Mouse (Mus musculus): ENCODE data around the gene Slc7a7. TPM values are rescaled to one million over a fixed set of nuclear protein-coding genes. Genes with fewer than 3 reads are reported as not detected.

The Slc7a7 gene
- polyA plus RNA-seq (2017; shearing (Covaris generic)): 2.7 TPM

DNA sequence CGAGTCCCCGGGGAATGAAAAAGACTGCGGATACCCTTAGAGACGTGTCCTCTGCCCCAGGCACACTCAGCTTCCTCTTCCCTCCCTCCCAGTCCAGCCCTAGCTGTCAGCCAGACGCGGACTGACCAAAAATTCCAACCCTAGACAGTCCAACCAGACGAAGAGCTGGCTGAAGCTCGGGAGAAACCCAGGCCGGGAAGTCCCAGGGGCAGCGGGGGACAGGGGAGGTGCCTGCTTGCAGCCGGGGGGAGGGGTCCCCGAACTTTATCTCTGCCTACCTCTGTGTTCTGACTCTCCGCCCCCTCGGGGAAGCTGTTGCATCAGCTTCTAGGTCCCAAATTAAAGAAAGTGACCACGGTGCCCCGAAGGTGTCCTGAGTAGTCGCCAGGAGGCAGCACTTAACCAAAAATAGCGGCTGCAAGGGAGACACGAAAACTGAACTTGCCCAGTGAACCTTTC lies at the start of gene Slc7a7:
Gene Slc7a7 (minus strand): TSS at position 158 of the 459 bp plus-strand sequence.

DNA sequence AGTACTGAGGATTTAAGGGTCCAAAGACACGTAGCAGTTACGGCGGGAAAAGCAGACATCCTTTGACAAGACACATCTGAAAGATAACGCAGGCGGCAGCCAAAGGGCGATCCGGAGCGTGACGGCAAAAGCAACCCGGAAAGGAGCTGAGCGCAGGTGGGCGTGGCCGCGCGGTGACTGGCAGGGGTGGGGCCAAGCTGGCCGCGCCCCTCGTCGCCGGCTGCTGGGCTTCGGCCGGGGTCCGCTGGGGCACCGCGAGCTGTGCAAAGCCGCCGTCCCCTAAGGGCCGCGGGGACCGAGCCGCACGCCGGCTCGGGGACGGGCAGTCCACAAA lies 46.3 kb upstream of the Slc7a7 start, which contains the start of gene Lrp10:
Gene Lrp10 (plus strand): TSS at position 179 of the 334 bp plus-strand sequence.

DNA sequence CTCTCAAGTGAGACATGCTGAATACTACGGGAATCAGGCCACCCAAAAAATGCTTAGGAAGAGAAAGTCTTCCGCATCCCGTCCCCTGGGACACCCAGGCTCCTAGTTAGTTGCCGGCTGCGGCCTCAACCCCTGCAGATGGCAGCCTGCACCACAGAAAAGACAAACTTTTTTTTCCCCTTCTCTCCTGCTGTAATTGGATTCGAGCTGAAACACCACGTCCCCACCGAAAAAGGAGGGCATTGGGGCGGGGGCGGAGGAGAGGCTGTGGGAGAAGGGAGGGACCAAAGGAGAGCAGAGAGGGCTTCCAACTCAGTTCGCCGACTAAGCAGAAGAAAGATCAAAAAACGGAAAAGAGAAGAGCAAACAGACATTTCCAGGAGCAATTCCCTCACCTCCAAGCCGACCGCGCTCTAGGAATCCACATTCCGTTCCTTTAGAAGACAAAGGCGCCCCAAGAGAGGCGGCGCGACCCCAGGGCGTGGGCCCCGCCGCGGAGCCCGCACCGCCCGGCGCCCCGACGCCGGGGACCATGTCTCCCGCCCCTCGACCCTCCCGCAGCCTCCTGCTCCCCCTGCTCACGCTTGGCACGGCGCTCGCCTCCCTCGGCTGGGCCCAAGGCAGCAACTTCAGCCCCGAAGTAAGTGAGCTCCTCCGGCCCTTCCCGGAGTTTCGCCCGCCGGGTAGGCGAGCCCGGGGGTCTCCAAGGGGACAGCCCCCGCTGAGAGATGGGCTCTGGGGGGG lies 13.9 kb upstream of the Slc7a7 start, which contains the start of gene Mmp14:
Gene Mmp14 (plus strand): TSS at position 279 of the 744 bp plus-strand sequence.

DNA sequence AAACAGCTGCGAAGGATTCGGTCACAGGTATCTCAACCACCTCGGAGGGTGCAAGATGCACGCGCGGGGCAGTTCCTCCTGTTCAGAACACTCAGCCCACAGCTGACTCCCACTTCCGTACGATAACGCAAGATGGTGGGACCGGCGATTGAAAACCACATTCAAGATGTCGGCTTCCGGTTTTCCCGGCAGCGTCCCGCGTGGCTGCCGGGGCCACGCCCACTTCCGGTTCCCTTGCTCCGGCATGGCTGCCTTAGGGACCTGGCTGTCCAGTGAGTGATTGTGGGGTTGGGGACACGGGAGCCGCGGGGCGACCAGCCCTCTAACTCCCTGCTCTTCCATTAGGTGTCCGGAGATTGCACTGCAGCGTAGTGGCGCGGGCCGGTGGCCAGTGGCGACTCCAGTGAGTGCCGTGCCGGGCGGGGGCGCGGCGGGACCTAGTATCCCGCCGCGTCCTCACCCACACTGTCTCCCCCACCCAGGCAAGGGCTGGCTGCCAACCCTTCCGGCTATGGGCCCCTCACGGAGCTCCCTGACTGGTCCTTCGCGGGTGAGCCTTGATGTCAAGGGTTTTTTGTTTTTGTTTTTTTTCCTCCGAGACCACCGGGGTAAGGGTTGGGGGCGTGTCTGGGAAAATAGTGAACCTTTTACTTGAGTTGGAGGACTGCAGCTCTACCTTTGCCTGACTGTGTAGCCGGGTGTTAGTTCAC lies 9.3 kb upstream of the Slc7a7 start, which contains the start of gene Mrpl52:
Gene Mrpl52 (plus strand): TSS at position 221 of the 710 bp plus-strand sequence.

DNA sequence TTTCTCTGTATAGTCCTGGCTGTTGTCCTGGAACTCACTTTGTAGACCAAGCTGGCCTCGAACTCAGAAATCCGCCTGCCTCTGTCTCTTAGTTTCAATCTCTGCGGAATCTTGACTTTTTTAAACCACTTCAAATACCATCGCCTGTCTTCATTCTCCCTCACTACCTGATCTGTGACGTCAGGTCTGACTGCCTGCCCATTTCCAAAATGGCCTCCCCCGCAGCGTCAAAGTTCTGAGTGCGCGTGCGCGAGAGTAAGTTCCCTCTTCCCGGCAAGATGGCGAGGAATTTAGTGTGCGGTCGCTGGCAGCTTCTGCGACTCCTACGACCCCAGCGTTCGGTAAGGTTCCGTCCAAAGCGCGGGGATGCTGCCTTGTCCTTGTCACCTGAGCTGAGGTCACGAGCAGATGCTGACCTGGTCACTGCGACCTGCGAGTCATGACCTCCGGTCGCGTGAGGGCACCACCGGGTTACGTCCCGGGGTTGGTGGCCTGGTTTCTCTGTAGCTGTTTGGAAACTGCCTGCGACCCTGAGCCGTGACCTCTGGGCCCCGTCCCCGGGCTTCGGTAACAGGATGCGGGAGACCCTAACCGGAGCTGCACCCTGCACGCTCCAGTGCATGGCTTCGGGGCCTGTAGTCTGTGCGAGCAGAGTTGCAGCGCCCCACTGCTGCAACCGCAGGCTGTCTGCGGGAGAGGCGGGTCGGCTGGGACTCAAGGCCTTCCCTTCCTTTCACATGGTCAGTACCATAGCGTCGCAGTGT lies 56.8 kb downstream of the Slc7a7 start, which contains the start of gene Oxa1l:
Gene Oxa1l (plus strand): TSS at position 258 of the 764 bp plus-strand sequence.

Other genes with a start within 250 kb of the Slc7a7 start
- 503 TPM for gene Dad1, start 163.7 kb downstream of the Slc7a7 start, polyA plus RNA-seq (2017; shearing (Covaris generic))
- 41.0 TPM for gene Abhd4, start 163.6 kb downstream of the Slc7a7 start, polyA plus RNA-seq (2017; shearing (Covaris generic))
- gene Olfr49, start 132.8 kb downstream of the Slc7a7 start, polyA plus RNA-seq (2017; shearing (Covaris generic)): 0.11 TPM
- gene Oxa1l, start 56.9 kb downstream of the Slc7a7 start, polyA plus RNA-seq (2017; shearing (Covaris generic)): 66.1 TPM
- 229 TPM for gene Mrpl52, start 9.1 kb upstream of the Slc7a7 start, polyA plus RNA-seq (2017; shearing (Covaris generic))
- gene Mmp14, start 13.8 kb upstream of the Slc7a7 start, polyA plus RNA-seq (2017; shearing (Covaris generic)): 1.9 TPM
- 89.5 TPM for gene Lrp10, start 46.4 kb upstream of the Slc7a7 start, polyA plus RNA-seq (2017; shearing (Covaris generic))
- gene Rem2, start 58.3 kb upstream of the Slc7a7 start, polyA plus RNA-seq (2017; shearing (Covaris generic)): 0.95 TPM
- 51.3 TPM for gene Prmt5, start 99.7 kb upstream of the Slc7a7 start, polyA plus RNA-seq (2017; shearing (Covaris generic))
- 29.7 TPM for gene Haus4, start 136.8 kb upstream of the Slc7a7 start, polyA plus RNA-seq (2017; shearing (Covaris generic))
- gene Ajuba, start 159.8 kb upstream of the Slc7a7 start, polyA plus RNA-seq (2017; shearing (Covaris generic)): 0.26 TPM
- gene 4931414P19Rik, start 188.2 kb upstream of the Slc7a7 start, polyA plus RNA-seq (2017; shearing (Covaris generic)): 5.6 TPM
- gene Psmb5, start 200.2 kb upstream of the Slc7a7 start, polyA plus RNA-seq (2017; shearing (Covaris generic)): 235 TPM
- not detected for gene Psmb11, start 203.7 kb upstream of the Slc7a7 start, polyA plus RNA-seq (2017; shearing (Covaris generic))
- not detected for gene Gm17606, start 223.2 kb upstream of the Slc7a7 start, polyA plus RNA-seq (2017; shearing (Covaris generic))
- 0.68 TPM for gene Cdh24, start 223.6 kb upstream of the Slc7a7 start, polyA plus RNA-seq (2017; shearing (Covaris generic))